Mouse (Mus musculus) Muller cell, postnatal 12 days (primary cell): ENCODE measurements around the gene Ints1.
A peak's percentile ranks its signal among the peaks of the same experiment; 100 is the strongest.

ENCODE experiments used
- DNase-seq: peaks from one replicate; pipeline ENCODE4 v3.0.0-alpha.2; 2015; ENCODE audit errors: inconsistent ontology term

The Ints1 gene

DNA sequence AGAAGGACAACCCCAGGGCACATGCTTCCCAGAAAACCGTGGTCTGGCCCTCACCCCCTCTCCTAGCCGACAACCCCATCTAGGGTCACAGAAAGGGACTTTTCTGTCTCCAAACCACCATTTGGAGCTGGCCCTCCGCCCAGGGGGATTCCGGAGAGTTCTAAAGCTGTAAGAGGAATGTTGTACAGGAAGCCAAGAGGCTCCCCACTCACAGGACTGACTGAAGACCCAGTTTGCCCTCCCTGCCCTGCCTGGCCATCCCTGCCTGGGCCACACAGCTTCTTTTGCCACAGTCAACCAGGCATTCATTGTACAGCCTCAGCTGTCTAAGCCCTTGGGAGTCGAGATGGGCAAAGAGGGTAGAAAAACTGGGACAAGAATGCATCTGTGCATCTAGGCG lies 56.9 kb downstream of the Ints1 start:
- DNase-seq: peak; percentile 99

DNA sequence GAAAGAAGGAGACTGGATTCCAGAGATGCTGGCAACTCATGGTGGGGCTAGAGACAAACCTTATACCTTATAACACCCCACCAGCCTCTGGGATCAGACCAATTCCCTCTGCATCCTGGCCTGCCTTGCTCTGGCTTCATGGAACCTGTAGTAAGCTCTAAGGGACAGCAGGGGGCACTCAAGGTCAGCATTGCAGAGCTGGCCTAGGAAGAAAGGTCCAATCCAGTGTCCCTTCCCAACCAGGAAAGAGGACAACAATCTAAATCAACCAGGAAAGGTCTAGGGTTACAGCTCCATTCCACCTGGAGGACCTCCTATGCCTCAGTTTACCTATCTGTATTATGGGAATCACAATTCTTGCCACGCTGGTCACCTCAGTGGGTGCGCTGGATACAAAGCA lies 57.8 kb downstream of the Ints1 start:
- peak; percentile 63 for DNase-seq

DNA sequence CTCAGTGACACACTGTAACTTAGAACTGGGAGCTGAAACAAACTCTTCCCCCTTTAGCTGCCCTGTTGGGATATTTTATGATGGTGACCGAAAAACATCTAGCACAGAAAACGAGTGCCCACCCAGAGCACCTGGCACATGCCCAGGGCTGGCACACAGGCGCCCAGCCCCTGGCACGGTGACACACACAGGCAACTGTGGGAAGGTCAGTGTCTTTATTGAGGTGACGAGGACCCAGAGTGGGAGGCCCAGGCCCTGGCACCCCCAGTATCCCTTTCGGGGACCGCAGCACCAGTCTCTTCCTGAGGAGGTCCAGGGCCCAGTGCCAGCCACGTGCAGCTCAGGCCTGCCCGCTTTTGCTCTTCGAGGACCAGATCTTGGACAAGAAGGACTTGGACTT lies 69.0 kb downstream of the Ints1 start:
- no peak for DNase-seq

DNA sequence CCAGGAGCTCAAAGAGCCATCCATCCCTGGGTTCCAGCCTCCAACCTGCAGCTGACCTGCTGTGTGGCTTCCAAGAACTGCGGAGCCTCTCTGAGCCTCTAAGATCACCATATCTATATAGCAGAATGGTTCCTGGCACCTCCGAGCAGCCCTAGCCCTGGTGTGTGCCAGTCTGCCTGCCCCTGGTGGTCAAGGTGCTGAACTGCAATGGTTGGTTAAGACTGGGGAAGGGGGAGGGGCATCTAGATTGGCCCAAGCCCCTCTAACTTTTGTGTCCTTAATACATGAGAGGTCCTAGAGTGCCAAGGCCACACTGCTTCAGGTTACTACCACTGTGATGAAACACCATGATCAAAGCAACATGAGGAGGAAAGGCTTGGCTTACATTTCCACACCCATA lies 72.6 kb downstream of the Ints1 start:
- no peak for DNase-seq

DNA sequence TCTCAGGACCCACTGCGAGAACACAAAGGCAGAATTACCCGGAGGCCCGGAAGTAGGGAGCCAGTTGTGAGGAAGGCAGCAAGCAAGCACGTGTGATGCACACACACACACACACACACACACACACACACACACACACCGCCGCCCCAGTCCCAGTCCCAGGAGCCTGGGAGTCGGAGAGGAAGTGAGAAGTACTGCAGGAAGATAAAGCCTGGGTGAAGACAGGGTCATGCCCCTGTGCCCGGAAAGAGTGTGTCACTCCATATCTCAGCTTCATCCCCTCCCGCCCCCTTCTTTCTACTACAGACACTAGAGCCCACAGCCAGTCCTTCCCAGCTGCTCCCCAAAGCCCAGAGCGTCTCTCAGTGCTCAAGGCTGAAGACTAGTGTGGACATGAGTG lies 73.2 kb downstream of the Ints1 start:
- DNase-seq: no peak
